Mouse (Mus musculus) heart, postnatal 0 days (tissue): ENCODE data around the gene Osbpl3.

ENCODE experiments used
- CTCF ChIP-seq: IDR thresholded peaks from 2 replicates; pipeline ENCODE4 v1.5.1; 2016; ENCODE audit warnings: antibody characterized with exemption, control low read depth, low read depth
- EP300 ChIP-seq: IDR thresholded peaks from 2 replicates; pipeline ENCODE4 v1.6.1; 2016; ENCODE audit warnings: antibody characterized with exemption, low read depth

DNA sequence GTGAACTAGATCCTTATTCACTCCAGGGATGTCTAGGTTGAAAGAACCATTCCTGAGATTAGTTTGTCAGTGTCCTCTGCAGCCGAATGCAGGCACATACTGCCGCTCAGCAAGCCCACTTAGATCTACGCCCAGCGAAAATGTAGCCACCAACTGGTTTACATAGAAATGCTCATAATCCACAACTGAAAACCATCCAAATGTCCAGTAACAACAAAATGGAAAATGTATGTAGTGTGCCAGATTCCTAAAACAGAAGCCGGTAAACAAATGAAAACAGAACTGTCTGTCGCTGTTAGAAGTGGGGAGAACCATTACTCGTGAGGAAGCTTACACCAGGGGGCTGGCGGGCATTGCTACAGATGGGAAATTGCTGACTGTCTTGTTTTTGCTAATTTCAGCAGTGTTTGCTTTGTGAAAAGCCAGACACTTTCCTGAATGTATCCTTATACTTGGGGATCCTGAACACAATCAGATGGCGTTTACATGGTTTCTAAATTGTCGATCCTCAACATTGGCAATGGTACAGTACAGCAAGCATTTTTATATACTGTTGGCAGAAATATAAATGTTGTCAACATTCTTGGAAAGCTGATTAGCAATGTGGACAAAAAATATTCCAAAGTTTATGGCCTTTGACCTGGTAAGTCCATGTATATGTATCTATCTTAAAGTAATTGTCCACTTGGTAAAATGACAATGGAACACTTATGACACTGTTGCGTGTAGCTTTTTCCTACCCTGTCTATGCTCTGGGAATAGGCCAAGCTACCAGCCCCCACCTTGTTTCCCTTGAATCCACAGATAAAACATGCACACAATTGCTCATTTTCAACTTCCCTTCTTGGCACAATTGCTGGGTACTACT lies 30.3 kb upstream of the Osbpl3 start:
- TF ChIP-seq CTCF, result no peak
- TF ChIP-seq EP300, result no peak
